Mouse (Mus musculus) mesoderm, embryonic 11.5 days (tissue): ENCODE results near the gene Npb.

Experiments
- DNase-seq: peaks from one replicate; pipeline ENCODE4 v3.0.0-alpha.2; 2012; ENCODE audit warnings: low read depth, low spot score

Gene Npb

GRCm38 (mm10) chr11:120631726-120632448, 23.6 kb downstream of the Npb start:
- no peak for DNase-seq

- peak; percentile 76 for DNase-seq
These were observed 24.6 kb downstream of the Npb start for GRCm38 (mm10) chr11:120632559-120633519.

DNA sequence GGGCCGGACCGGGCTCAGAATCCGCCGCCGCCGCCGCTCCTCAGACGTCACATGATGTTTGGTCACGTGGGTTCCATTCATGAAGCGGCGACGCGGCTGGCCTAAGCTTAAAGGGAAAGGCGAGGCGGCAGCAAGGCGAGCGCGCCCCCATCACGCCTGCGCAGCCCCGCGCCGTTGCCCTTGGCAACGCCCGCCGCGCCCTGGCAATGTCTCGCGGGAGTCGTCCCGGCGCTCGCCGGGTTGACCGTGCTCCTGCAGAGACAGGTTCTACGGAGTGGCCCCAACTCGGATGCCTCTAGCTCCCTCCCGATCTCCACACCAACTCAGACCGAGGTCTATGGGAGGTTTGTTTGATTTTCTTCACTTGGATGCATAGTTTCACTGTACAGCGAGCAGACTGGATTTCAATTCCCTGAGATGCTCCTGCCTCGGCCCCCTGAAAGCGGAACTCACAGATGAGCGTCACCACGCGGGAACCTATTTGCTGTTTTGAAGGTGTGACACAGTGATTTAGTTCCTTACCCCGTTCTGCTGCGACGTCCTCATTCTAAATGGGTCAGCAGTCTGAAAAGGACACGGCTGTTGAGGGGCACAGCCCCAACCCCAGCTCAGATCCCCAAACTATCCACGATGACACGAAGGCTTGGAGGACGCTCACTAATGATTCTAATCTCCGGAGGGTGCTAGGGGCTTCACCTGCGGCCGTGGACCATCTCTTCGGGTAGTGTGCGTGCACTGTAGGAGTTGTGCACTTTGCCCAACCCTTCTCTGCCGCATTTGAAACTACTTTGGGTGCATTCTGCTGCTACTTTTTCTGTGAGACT, 25.5 kb downstream of the Npb start, which contains the start of gene Mafg:
Gene Mafg (minus strand): TSS at position 81 of the 824 bp plus-strand sequence.
- peak; percentile 97 for DNase-seq

DNA sequence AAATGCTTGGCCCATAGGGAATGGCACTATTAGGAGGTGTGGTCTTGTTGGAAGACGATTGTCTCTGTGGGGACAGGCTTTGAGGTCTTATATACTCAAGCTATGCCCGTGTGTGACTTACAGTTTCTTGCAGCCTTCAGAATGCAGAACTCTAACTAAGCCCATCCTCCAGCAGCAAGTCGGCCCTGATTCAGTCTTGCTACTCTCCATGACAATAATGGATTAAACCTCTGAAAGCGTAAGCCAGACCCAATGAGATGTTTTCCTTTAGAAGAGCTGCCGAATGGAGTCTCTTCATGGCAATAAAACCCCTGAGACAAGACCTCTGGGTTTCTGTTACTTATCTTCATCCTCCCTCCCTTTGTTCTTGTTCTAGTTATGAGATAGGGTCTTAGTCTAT, 26.5 kb downstream of the Npb start:
- no peak for DNase-seq

DNA sequence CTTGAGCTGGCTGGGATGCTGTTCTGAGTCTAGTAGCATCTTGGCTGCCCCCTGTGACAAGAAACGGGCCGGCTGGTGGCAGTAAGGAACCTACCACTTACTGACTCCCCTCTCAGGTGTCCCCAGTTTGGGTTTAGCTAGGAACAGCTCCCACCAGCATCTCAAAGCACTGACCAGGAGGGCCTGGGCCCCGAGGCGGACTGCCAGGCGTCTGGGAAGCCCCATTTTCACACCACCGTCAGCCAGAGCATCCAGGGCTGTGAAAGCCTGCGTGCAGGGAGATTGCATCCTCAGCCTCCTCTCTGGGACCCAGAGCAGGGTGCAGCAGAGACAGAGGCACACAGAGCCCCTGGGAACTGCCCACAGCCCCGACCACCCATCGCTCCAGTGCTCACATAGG, 33.0 kb downstream of the Npb start:
- DNase-seq = no peak

- no peak for DNase-seq
These were observed 33.6 kb downstream of the Npb start for GRCm38 (mm10) chr11:120641869-120642268.

GRCm38 (mm10) chr11:120642939-120643600, 34.8 kb downstream of the Npb start:
- no peak for DNase-seq

DNA sequence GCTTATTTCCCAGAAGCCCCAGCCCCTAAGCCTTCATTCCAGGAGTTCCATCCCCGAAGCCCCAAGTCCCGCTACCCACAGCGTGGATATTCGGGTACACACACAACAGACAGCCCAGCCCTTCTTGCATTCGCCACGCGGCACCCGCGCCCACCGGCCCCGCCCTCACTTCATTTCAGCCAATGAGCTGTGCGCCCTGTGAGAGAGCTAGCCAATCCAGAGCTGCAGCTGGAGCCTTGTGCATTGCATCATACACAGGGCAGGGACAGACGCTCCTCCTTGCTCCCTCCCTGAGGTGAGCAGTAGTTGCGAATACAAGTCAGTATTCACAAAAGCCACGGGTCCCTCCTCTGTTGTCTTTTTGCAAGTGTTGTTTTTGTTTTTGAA, 35.3 kb downstream of the Npb start, which contains the start of gene Pycr1:
Gene Pycr1 (minus strand): TSS at position 169 of the 387 bp plus-strand sequence.
- DNase-seq = peak; percentile 95

DNA sequence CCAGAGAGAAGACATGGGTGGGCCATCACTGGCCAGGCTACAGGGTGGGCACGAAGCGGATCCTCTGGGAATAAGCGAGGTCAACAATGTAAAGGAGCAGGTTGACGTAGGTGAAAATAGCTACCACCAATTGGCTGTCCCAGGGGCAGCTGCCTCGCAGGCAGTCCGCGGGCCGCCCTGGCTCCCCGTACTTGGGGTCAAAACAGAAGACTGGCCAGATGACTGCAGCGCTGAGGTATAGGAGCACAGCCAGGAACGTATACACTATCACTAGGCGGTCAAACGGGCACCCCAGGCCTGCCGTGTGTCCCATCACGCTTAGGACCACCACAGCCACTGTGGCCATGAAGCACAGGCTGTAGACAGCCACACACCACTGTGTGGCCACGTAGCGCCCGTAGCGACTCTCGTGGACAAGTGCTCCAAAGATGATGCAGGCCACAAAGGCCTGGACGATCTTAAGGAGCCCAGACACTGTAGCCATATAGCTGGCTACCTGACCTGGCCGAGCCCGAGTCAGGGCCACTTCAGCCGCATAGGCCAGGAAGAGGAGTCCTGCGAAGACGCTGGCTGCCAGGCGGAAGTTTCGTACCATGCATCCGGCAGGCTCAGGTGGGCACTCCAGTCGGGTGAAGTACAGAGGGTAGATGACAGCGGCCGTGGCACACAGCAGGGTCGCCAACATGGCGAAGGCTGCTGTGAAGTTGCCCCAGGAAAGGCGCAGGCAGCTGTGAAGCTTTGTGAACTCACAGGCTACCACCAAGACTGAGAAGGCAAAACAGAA, 39.0 kb downstream of the Npb start:
- no peak for DNase-seq

DNA sequence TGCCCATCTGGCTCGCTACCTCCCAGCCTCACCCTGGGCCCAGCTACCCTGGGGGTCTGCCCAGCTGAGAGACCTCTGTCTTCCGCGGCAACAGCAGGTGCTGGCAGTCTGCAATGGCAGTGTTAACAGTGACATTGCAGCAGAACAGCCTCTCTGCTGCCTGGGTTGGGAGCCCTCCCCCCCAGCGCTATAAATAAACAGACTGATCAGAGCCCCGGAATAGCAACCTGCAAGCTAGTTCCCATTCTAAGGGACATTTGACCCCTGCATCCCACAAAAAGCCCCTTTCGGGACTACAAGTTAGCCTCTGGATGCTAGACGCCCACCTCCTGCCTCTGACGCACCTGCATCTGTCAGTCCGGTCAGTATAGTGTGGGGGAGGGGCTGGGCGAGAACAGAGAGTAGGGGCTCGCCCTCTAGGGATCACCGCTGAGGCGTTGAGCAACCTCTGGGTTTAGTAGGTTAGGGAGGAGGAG, 39.8 kb downstream of the Npb start, which contains the start of gene Myadml2:
Gene Myadml2 (minus strand): TSS at position 158 of the 476 bp plus-strand sequence.
- DNase-seq = no peak

DNA sequence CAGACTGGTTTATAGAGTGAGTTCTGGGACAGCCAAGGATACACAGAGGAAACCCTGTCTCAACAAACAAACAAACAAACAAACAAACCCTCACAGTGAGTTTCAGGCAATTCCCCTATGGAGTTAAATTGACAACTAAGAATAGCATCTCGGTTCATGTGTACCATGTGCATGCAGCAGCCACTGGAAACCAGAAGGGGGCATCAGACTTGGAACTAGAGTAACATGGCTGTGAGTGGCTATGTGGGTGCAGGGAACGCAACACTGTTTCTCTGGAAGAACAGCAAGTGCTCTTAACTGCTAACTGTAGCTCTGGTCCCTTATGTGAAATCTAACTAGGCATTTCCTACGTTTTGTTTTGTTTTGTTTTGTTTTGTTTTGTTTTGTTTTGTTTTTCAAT, 43.6 kb downstream of the Npb start:
- DNase-seq = no peak

- no peak for DNase-seq
These were observed 46.5 kb downstream of the Npb start for GRCm38 (mm10) chr11:120654741-120655140.

DNA sequence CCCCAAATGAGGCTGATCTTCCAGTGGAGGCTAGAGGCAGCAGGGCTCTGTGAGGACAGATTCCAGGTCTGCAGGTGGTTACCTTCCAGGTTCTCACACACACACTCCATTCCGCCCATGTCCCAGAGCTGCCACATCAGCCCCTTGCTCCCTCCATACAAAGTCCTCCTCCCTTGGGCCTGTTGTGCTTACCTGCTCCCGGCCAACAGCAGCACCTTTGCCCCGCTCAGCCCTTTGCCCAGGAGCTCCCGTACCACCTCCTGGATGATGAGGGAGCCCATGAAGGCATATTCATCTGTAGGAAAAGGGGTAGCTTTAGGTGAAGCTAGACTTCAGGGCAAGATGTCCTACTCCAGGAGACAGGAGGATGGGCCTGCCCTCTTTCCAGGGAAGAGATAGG, 49.0 kb downstream of the Npb start:
- no peak for DNase-seq
